Mouse (Mus musculus) skeletal muscle tissue, adult 2 months (tissue): ENCODE results near the gene Rsad2.
"Not testable (repeated sequence)": the region's sequence is repeated elsewhere in the genome, so short reads cannot be mapped to it uniquely, and the experiment has no call there.

ENCODE experiments used
- DNase-seq: peaks from one replicate; pipeline ENCODE4 v3.0.0-alpha.2; 2012; ENCODE audit warnings: low read depth, low spot score

Rsad2 gene

GRCm38 (mm10) chr12:26446377-26447045 is 9.7 kb downstream of the Rsad2 start:
- DNase-seq, result no peak

- no peak for DNase-seq
Measured at GRCm38 (mm10) chr12:26444511-26444910, 11.7 kb downstream of the Rsad2 start.

GRCm38 (mm10) chr12:26444054-26444453 is 12.2 kb downstream of the Rsad2 start:
- peak; percentile 34 for DNase-seq

DNA sequence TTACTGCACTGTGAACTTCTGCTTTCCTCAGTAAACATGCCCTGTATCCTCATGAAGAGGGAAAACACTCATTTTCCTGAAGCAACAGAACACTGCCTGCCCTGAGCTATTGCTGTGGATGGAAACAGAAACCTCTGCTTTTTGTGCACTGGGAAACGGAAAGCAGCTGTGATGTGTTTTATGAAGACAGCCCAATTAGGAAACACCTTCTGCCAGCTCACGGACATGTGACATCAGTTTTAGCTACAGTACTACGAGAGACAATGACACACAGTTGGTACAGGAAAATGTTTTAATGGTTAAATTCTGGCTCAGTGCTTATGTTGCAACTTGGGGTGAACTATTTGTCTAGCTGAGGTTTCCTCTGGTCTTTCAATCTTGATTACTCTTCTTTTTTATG is 16.9 kb downstream of the Rsad2 start:
- DNase-seq, result no peak

DNA sequence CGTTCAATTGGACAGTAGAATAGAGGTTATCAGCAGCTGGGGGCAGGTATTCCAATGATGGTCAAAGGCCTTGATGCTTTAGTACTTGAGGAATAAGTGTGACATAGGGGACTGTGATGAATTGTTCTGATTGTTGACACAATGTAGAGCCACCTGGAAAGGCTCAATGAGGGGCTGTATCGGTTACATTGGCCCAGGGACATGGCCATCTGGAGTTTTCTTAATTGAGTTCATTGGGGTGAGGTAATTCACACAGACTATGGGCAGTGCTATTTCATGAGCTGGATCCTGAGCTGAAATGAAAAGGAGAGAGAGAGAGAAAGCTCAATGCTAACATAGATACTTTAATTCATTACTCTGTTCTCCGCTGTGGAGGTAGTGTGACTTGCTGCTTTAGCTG is 18.3 kb downstream of the Rsad2 start:
- no peak for DNase-seq

DNA sequence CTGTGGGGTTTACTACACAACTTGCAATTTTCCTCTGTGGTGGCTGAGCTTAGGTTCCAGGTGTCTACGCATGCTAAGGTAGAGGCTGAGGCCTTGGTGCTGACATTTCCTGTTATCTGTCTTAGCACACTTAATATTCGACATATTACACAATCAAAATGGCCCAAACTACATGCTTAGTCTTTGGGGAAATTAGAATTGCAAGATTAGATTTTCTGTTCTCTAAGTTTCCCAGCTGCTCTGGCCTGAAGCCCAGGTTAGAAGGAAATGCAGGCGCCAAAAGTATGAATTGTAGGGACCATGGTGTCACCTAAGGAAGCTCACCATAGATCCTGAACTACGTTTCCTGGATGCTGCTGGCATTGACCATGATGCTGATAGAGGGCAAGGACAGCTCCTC is 19.9 kb downstream of the Rsad2 start:
- DNase-seq, result peak; percentile 44

DNA sequence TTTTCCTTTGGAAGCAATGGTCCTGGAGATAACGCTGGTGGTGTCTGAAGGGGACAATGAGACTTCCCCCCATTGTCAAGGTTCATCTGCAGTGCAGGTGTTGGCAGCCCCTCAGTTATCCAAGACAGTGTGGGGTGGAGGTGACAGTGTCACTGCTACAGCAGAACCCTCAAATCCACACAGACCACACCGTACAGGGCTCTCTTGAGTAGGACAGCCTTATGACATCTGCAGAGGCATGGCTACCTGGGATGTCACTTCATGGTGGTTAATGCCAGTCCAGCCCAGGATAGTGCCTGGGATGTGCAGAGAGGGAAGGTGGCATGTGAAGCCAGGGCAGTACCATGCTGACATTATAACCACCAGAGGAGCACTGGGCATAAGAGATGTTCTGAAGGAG is 27.5 kb downstream of the Rsad2 start:
- not testable (repeated sequence) for DNase-seq

- DNase-seq, result no peak
Measured at GRCm38 (mm10) chr12:26424841-26425240, 31.4 kb downstream of the Rsad2 start.

- no peak for DNase-seq
Measured at GRCm38 (mm10) chr12:26418322-26418721, 37.9 kb downstream of the Rsad2 start.

GRCm38 (mm10) chr12:26416636-26417295 is 39.5 kb downstream of the Rsad2 start:
- no peak for DNase-seq

DNA sequence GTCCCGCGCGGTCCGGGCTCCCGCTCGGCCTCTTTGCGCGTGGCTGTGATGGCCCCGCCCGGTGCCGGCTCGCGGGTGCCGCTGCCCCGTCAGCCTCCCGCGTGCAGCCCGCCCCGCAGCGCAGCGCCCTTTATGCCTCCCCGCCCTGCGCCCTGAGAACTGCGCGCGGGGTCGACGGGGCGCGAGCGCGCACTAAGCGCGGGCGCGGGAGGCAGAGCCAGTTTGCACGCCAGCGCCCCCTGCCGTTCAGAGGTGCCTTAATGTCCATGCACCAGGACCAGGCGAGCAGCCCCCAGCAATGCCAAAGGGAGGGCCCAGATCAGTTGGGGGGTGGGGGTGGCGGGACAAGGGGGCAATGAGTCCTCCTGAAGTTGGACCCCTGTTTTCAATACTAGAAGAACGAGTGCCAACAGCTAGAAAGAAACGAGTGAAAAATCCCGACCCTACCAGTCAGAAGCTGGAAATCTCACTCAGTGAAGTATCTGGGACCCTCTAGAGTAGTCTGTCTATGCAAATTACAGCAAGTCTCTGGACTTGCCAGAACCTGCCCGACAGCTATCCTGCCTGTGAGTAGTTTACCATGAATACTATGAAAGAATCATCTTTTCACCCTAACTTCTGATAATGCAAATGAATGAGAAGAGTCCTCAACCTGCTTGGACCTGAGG is 41.0 kb downstream of the Rsad2 start, which contains the start of gene Rnf144a:
Gene Rnf144a (minus strand): TSS at position 151 of the 668 bp plus-strand sequence.
- peak; percentile 54 for DNase-seq

GRCm38 (mm10) chr12:26414451-26415103 is 41.7 kb downstream of the Rsad2 start:
- no peak for DNase-seq

- no peak for DNase-seq
Measured at GRCm38 (mm10) chr12:26413961-26414411, 42.3 kb downstream of the Rsad2 start.

- DNase-seq, result peak; percentile 40
Measured at GRCm38 (mm10) chr12:26412802-26413201, 43.5 kb downstream of the Rsad2 start.

DNA sequence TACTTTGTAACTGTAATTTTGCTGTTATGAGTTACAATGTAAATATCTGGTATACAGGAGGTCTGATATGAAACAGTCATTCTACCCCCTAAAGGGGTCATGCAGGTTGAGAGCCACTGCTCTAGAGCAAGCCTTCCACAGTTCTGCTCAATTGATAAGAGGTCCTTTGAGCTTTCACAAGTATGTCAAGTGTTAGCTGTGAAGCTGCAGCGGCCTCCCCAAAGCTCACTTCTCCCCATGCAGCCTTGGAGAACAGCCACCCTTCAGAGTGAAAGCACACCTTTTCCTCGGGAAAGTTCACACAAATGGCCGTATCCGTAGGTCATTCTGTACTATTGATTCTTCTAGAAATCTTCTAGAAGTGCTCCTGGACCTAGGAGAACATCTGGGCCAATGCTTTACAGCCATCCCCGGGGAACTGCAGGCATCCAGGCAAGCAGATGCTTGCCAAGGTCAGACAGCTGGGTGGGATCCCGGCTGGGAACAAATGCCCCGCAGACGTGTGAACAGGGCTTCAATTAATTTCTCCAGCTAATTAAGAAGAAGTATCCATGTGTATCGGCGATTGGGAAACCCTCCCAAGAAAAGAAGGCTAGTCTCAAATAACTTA is 44.3 kb downstream of the Rsad2 start:
- no peak for DNase-seq

DNA sequence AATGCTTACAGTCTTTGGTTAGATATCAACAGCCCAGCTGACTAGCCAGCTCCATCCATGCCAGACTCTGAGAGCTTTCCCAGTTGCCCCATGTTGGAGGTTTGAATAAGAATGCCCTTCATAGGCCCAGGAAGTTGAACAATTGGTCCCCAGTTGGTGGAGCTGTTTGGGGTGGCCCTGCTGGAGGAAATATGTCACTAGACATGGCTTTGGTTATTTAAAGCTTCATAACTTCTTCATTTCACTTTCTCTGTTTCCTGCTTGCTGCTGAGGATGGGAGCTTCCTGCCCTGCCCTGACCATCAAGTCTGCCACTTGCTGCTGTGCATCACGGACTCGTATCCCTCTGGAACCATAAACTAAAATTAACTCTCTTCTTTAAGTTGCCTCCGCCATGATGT is 45.8 kb downstream of the Rsad2 start:
- no peak for DNase-seq

DNA sequence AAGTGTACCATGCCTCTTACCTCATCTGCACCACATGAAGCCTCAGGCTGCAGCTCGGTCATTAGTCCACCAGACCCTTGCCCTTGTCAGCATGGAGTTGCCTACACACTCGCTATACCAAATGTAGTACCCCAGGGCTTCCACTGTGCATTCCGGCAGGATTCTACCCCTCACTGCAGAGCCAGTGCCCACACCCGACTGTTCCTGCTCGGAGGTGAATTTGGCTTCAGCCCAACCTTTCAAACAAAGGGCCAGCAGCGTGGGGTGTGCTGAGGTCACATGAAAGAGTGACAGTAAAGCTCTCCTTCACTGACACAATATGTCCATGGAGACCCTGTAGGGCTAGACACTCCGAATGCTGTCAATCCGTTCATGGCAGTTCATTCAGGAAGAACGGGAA is 47.5 kb downstream of the Rsad2 start:
- DNase-seq, result no peak

- no peak for DNase-seq
Measured at GRCm38 (mm10) chr12:26404781-26405702, 51.2 kb downstream of the Rsad2 start.

DNA sequence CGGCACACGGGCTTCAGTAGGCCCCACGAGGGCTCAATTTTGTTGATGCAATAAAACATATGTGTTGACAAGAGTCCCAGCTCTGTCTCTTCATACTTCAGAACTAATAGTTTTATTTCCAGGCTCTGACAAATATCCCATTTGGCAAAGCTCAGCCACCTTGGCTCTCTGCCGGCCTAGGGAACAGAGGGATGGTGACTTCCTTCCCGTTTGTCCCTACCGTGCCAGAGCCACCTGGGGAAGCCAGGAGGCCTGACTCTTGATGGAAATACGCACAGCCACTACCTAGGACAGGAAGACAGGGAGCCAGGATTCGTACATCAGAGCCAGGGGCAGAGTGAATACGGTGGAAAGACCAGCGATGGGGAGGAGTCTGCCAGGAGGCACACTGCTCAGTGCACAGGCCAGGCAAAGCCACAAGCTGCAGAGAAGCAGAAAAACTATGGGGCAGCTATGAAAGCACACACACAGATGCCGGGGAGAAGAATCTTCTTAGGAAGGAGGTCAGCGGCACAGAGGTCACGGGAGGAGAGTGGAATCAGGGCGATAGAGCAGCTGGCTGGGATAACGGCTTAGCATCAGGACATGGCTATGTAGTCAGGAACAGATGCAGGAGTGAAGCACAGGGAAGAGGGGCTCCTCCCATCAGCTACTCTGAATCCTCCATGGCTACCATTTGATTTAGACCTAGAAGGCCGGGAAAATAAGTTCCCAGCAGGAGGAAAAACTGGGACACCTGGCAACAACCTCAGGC is 52.7 kb downstream of the Rsad2 start:
- DNase-seq, result no peak
